Mouse (Mus musculus) heart, adult 9 months (tissue): ENCODE data around the gene Rrbp1.

ENCODE experiments used
- DNase-seq, 2 experiments: peaks; one replicate each; pipeline ENCODE4 v3.0.0; 2022; ENCODE audit warnings: low spot score in 2 of 2

The Rrbp1 gene

DNA sequence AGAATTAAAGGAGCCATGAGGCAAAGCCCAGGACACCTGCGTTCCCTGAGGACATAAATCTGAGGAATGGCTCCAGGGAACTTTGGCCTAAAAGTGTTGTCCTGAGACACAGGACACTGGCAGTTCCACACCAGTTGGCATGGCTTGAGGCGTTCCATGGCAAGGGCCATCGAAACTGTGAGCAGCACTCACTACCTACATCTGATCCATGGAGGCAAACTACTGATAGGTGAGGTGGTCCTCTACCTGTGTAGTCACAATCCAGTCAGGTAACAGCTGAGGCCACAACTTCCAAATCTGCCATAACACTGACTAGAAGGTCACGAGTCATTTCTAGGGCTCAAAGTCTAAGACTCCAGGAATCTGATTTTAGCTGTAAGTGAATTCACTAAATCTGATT lies 55.3 kb downstream of the Rrbp1 start:
- no peak for DNase-seq

DNA sequence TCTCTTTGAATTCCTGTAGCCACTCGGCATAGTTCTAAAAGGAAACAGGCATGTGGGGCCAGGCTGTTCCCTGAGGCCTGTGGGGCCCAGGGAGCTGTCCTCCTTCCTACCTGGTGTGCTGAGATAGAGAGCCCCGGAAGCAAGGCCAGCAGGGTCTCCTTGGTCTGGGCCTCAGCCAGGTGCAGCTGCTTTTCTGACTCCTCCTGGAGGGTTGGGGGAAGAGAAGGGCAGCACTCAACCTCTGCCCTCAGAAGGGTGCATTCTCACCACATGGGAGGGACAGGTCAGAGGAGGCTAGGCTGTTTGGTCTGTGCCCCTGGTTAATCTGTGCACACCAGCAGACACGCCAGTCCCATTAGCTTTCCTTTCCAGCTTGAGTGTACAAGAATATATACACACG lies 56.1 kb downstream of the Rrbp1 start:
- no peak for DNase-seq

DNA sequence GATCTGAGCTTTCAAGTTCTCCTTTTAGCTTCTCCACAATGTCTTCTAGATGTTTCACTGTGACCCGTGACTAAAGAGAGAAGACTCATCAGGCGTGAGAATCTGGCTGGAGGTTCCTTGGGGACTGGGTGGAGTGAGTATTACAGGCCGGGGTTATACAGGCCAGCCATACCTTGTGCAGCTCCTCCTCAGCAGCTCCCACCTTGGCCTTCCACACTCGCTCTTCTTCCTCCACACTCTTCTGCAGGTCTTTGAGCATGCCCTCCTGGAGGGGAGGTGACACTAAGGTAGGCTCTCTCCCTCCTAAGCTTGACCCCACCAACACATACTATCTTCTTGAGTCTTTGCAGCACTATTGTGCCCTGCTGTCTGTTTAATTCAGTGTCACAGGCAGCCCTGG lies 57.1 kb downstream of the Rrbp1 start:
- DNase-seq: no peak

DNA sequence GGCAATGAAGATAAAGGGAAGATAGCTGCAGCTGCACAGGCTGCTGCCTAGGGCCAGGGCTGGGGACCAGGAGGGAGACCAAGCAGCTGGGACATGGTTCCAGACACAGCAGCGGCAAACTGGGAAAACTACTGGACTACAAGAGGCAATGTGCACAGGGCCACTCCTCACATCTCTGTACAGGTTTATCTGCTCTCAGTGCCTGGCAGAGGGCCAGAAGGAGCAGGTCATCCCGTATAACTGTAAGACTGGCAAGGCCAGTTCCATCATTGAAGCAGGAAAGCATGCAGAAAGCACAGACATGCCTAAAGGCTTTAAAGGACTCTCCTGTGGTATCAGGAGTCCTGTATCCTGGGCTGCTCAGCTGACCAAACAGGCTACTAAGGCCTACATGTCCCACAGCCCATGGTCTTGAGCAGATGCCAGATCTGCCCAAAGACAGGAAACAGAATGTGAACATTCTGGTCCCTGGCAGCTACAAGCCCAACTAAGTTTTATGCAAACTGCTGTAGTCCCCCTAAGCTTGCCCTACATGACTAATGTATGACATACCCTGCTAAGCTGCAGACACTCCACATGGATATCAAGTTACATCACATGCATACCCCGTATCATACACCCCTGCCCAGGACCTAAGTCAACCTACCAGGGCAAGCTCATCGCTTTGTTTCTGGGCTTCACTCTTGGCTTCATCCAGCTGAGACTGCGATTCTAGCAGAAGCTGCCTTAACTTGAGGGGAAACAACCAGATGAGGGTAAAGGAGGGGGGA lies 59.3 kb downstream of the Rrbp1 start:
- peak; percentile 15 to 22 for DNase-seq

DNA sequence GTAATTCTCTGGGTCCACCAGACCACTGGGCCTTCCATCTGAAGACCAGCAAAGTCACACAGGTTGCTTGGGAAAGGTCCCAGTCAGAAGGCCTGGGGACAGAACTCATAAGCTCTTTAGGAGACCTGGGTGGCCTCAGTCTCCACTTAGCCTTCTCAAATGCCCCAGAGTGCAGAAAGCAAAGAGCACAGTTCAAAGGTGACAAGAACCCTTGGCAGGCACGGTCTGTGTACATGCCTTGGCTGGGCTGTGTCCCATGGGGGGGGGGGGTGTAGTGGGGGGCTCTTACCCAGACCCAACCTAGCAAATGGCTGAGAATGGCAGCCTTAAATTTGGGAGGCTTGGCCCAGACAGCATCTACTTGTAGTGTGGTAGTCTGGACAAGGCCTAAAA lies 60.0 kb downstream of the Rrbp1 start:
- no peak for DNase-seq

DNA sequence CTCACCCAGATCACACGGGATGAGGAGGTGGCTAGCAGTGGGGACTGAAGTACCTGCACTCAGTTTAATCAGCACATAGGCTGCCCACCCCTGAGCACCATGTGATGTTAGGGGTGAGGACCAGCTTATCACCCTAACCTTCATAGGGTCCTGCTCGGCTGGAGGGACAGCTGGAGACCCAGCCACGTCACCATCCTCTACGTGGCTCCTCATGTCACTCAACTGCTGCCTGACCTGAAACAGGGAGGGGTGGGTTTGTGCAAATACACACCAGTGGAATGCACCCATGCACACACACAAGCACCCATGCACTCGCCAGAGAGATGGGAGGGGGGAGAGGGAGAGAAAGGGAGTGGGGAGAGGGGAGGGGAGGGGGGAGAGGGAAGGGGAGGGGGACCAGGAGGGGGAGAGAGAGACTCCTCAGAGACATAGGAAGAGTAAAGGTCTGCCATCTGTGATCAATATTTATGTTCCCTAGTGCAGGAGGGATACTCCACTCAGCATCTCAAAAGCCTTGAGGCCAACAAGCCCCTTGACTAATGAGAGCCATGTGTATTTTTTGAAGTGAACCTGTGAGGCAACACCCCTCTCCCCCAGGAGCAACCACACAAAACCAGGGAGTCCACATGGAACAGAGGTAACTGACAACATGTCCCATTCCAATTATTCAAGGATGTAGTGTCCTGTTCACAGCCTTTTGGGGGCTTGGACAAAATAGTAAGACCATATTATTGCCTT lies 60.6 kb downstream of the Rrbp1 start:
- no peak for DNase-seq

DNA sequence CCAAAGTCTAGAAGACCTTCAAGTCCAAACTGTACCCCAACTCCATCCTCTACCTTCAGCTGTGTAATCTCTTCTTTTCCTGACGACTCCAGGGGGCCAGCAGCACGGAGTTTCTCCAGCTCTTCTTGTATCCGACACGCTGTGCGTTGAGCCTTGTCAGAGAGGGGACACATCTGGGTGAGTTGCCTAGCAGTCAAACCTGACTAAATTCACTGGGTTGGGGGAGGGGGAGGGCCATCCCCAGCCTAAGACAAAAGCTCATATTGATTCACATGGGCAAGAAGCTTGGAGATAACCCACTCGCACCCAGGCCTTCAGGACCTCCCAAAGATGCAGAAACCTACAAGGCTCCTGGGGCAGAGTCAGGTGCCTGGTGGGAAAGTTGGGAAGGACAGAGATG lies 61.8 kb downstream of the Rrbp1 start:
- DNase-seq: no peak

DNA sequence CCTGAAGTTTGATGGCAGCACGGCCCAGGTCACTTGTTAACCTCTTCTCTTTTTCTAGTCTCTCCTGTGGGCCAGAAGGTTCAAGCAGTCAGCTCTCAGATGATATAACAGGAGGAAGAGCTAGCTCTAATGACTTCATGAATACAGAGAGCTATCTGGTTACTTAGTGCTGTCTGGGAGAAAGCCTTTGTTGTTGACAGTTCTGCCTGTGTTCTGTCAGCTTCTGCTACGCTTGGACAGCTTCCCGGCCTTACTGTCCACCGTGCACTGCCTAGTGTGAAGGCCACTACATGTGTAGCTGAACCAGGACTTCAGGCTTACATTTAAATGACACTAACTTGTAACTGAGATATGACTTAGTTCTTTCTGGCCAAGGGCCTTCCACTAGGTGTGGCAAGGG lies 62.6 kb downstream of the Rrbp1 start:
- peak; percentile 22 to 38 for DNase-seq

DNA sequence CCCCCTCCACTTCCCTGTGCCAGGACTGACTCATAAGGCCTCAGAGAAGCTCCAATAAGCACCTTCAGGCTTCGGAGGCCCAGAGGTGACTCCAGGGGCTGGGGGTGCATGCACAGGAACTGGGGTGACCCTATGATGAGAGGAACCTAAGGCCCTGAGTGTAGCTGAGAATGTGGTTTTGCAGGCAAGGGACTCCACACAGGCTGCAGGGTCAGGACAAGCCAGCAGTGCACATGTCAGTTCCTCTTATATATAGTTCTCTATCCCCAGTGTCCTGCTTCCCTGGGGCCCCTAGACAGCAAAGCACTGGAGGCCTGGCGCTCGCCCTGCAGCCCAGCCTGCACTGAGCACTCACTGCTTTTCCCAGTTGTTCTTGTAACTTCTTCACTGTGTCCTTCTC lies 63.1 kb downstream of the Rrbp1 start:
- no peak for DNase-seq

DNA sequence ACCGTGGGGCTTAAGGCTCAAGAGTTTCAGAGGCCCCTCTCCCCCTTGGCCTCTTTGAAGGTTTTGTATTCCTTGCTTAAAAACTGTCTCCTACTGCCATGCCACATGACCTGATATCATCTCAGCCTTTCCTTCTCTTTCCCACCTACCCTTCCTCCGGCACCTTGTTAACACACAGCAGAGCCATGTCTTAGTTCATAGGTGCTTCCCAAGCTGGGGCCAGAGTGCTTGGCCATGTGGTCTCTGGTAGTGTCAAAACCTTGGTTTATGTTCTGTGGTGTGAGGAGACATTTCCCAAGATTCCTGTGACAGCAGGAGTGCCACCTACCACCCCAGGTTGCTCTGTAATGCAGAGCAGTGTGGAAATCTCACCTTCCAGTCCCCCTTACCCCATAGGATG lies 64.7 kb downstream of the Rrbp1 start:
- no peak for DNase-seq

DNA sequence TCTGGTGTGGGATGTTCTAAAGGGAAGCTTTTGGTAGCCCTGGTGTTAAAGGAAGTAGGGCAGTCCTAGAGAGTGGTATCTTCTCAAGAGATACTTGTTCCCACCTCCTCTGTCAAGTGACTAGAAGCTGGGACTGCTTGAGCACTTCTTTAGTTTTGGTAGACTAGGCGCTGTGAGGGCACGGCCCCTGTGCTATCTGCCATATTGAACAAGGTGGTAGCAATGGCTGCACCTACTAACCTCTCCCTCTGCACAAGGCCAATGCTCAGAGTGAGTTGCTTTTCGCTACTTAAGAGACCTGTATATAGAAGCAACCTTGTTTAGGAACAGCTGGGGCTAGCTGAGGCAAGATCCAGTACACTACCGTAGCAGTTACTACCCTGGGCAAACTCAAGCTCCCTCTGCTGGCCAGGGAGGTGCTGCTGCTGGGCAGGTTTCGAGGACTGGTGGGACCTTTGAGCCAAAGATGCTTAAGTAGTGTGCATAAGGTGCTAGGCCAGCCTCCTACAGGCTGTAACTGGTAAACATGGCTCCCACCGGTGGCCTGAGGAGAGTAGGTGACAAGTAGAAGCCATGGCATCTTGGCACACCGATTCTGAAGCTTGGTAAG lies 65.5 kb downstream of the Rrbp1 start:
- no peak for DNase-seq

DNA sequence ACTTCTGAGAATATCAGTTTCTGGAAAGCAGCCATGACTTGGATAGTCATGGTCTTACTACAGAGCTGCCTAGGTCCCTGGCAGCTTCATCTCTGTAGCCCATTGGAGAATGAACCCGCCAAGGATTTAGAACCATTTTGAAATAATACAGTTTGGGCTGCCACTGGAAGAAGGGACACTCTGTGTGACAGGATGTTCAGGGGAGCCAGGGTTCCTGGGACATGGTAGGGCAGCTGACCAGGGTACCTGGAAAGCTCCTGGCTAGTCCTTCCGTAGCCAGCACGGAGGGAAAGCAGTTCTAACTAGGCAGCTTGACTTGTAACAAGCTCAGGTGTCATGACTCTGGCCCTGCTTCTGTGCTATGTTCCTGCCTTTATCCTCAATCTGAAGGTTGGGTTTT lies 66.3 kb downstream of the Rrbp1 start:
- DNase-seq: no peak

DNA sequence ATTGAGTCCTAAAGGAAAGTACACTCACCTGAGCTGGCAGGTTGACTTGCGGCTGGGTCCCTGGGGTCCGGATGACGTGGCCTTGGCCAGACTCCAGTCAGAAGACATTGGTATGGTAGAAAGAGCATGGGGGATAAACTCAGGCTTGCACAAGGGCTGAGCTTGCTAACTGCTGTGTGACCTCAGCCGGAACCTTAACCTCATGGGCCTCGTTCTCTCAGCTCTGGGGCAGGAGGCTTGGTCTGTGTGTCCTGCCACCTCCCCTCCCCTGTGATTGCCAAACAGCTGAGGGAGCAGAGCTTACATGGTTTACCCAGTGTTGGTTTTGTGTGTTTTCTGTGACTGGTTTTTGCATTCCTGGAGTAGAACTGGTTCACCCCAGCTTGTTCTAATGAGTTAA lies 70.7 kb downstream of the Rrbp1 start:
- DNase-seq: no peak

DNA sequence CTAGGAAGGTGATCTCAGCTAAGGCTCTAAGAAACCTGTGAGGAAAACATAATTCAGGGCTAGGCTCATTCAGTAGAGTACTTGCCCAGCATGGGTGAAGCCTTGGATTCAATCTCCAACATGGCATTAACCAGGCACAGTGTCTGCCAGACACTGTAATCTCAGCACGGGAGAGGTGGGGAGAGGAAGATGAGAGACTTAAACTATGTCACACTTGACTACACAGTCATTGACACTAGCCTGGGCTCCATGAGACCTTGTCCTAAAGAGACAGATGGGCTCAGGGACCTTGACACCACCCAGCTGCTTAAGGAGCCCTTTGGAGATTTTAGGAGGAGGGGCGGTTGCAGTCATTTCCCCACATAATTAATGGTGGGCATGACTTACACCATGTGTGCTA lies 73.2 kb downstream of the Rrbp1 start:
- DNase-seq: no peak

DNA sequence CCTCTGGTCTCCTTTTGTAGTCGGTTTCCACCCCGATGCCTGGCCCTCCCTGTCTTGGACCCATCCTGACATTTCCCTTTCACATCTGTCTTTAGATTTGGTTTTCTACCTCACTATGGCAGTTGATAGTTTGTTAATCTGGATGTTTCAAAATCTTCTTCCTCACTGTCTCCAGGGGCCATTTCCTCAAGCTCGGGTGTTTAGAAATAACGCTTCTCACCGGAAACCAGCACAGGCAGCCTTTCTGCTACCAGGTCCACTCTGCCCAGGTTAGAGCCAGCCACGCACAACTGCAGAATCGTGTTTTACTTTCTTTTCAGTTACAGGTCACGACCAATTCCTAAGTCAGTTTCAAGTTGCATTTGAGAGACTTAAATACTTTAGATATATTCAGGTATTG lies 76.6 kb downstream of the Rrbp1 start:
- no peak for DNase-seq

DNA sequence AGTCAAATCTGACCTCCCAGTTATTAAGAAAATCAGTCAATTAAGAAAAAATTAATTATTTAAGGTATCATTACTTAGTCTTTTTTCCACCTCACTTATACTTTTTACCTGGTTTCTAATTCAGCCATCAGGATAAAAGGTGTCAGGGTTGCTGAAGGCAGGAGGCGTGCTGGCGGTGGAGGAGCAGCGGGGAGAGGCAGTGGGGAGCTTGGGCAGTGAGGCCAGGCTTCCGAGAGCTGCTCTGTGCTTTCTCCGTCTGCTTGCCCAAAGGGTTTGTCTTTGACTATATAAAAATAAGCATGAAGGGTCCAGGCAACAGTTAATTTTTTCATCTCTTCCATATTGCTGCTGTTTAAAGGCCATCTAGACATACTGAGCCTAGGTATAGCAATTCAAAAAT lies 77.5 kb downstream of the Rrbp1 start:
- DNase-seq: no peak

DNA sequence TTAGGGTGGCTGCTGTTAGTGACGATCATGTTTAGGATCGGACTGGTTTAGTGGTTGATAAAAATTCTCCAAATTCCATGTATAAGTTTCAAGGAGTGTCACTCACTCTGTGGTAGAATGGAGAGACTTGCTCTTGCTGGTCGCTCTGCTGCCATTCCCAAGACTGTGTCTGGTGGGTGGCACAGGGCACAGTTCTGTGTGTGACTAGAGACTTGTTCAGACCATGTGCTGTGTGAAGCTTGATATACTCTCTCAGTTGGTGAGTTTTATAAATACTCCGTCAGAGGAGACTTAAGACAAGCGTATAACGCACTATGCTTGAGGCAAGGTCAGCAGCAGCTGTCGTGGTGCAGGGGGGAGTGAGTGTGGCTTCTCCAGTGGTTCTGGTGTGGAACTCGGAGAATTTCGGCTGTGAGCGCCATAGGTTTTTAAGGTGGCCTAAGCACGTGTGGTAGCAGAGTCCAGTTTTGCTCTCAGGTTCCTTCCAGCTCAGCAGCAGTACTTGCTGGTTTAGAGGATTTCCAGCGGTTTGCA lies 78.7 kb downstream of the Rrbp1 start:
- no peak for DNase-seq

DNA sequence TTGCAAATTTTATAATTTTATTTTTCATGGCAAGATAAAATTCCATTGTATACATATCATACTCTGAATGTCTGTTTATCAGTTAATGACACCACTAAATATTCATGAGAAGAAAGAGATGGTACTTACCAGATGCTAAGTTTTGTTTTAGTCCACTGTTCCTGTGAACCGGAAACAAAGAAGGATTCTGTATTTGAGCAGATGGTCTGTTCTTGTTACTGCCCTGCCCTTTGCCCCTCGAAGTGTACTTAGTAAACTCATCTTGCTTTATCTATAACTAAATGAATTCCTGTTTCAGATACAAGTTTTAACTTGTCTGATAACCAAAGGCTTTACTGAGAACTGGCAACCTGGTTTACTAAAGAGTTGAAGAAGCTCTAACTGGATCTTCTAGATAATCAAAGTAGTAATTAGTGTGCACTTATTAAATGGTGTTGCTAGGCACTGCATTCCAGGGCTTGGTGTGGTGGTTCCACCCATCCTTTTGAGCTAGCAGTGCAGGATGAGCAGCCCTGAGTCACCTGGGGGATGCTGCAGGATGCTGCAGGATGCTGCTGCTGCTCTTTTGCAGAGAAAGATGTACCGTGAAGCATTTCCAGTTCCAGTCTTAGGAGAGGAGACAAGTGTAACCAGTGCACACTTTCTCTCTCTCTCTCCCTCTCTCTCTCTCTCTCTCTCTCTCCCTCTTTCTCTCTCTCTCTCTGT lies 81.3 kb downstream of the Rrbp1 start:
- DNase-seq: no peak

DNA sequence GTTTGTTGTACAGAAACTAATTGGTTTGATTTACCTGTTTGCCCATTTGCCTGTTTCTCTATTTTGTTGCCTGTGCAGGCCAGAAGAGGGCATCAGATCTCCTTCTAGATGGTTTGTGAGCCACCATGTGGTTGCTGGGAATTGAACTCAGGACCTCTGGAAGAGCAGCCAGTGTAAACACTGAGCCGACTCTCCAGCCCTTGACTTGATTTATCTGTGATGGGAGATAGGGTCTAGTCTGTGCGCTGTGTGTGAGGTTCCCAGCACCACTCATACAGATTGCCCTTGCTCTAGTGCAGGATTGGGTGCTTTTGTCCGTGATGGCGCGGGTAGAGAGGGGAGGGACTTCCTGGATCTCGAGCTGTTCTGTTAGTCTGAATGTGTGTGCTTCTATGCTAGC lies 85.2 kb downstream of the Rrbp1 start:
- DNase-seq: no peak

DNA sequence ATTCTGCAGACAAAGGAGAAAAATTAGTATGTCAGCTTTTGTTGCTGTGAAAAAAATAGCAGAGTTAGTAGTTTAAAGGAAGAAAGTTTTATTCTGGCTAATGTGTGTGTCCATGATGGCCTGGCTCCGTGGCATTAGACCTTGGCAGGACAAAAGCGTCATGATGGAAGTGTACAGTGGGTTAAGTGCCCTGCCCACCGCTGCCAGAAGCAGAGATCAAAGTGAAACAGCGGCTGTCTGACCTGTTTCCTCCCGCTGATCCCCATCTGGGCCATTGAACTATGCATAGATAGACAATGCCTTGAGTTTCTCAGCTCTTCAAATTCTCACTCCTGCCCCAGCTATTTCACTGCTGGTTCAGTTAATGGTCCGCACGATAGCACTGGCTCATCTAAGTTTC lies 87.0 kb downstream of the Rrbp1 start:
- DNase-seq: no peak

DNA sequence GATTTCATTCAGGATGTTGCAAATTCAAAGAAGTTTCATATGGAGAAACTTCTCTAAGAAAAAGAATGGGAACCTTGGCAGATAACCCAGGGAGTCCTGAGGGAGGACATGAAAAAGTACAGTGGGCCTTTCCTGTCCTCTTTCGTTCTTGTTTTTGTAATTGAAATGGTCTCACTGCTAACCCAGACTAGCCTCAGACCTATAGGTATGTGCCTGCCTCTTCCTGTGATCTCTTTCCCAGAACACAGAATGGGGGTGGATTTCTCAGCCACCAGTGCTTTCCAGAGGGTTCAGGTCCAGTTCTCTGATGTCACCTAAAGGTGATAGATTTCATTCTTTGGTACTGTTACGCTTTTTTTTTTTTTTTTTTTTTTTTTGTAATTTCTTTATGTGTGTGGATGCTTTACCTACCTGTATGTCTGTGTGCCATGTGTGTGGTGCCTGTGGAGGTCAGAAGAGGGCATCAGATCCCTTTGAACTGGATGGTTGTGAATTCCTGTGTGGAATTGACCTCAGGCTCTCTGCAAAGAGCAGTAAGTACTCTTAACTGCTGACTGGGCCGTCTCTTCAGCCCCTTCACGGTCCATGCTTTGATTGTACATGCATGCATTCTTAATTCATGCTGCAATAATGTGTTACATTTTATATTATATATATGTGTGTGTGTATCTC lies 92.1 kb downstream of the Rrbp1 start:
- no peak for DNase-seq

DNA sequence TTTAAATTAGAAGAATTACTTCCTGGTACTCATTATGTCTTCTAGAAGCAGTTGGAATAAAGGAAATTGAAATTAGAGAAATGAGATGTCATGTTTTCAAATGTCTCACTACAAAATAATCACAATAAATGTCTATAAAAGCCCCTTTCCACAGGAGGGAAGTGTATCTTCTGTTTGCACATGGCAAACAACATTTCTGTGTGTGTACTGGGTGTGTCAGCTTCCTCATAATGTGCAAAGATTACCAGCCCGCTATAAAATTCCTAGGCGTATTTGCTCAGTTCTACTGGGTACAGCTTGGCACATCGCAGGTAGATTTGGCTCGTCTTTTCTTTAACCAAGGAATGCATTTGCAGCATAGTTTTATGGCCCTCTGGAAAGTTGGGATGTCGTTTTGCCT lies 93.4 kb downstream of the Rrbp1 start:
- DNase-seq: no peak
